Mouse (Mus musculus): ENCODE data around the gene Lrrn2. TPM values are rescaled to one million over a fixed set of nuclear protein-coding genes. Genes with fewer than 3 reads are reported as not detected.

Lrrn2 gene
- total RNA-seq (2014; rRNA removed) (31.6 and 44.6 TPM in 2 replicates), polyA plus RNA-seq (2015; fragmentation: Nextera tagmentation; extraction: Ambion mirVana) (76.8 and 90.9 TPM in 2 replicates)

- H3K4me2 ChIP-seq (ENCODE audit: low read depth): peak within 1 kb of the TSS; percentile 84
- DNase-seq: peak; percentile 83
- peak; percentile 85 for ATAC-seq
- H3K4me3 ChIP-seq (ENCODE audit: low read depth, low read length): peak within 1 kb of the TSS; percentile 88
- no peaks in the 10 kb centered on the region for H3K27me3 ChIP-seq (ENCODE audit: insufficient read depth, low read length)
- 0 out of 2 replicates have a peak, but pooled peaks have one; percentile 12 for TF ChIP-seq CTCF (IDR thresholded peaks at IDR 0.05; ENCODE audit: low read depth)
- 1% methylated on average over 70 of the region's 80 CpGs for WGBS
- no peaks in the 10 kb centered on the region for H3K9me3 ChIP-seq (ENCODE audit: low read length)
- peak within 1 kb of the TSS; percentile 92 for H3K27ac ChIP-seq (ENCODE audit: low read depth, low read length)
- H3K36me3 ChIP-seq (ENCODE audit: insufficient read depth): no peaks in the 10 kb centered on the region
- peaks cover 20% of the 10 kb centered on the region for H3K4me1 ChIP-seq (ENCODE audit: insufficient read depth)
- H3K9ac ChIP-seq: peak within 1 kb of the TSS; percentile 92
Observed at GRCm38 (mm10) chr1:132880161-132881005, at the start of gene Lrrn2. Gene Lrrn2, plus strand, starts transcription at chr1:132880273.

- Histone ChIP-seq H3K9me3 (ENCODE audit: low read length) (no peaks in the 10 kb centered on the region), H3K9ac (no peak overlapping the region), H3K36me3 (ENCODE audit: insufficient read depth) (no peaks in the 10 kb centered on the region), H3K27me3 (ENCODE audit: insufficient read depth, low read length) (no peaks in the 10 kb centered on the region), H3K4me2 (ENCODE audit: low read depth) (no peak overlapping the region), H3K4me3 (ENCODE audit: low read depth, low read length) (no peak overlapping the region), H3K27ac (ENCODE audit: low read depth, low read length) (no peak overlapping the region), H3K4me1 (ENCODE audit: insufficient read depth) (no peaks in the 10 kb centered on the region)
- DNase-seq (no peak), ATAC-seq (no peak)
- TF ChIP-seq CTCF (IDR thresholded peaks at IDR 0.05; ENCODE audit: low read depth): no peak
- WGBS: 90% methylated on average over 4 of the region's 4 CpGs
Observed at GRCm38 (mm10) chr1:132831963-132832362, 48.1 kb upstream of the Lrrn2 start.

GRCm38 (mm10) chr1:132834037-132834436, 46.0 kb upstream of the Lrrn2 start:
- Histone ChIP-seq H3K27ac (ENCODE audit: low read depth, low read length) (no peak overlapping the region), H3K4me1 (ENCODE audit: insufficient read depth) (no peaks in the 10 kb centered on the region), H3K4me2 (ENCODE audit: low read depth) (no peak overlapping the region), H3K36me3 (ENCODE audit: insufficient read depth) (no peaks in the 10 kb centered on the region), H3K9ac (no peak overlapping the region), H3K27me3 (ENCODE audit: insufficient read depth, low read length) (no peaks in the 10 kb centered on the region), H3K9me3 (ENCODE audit: low read length) (no peaks in the 10 kb centered on the region), H3K4me3 (ENCODE audit: low read depth, low read length) (no peak overlapping the region)
- no peak for TF ChIP-seq CTCF (IDR thresholded peaks at IDR 0.05; ENCODE audit: low read depth)
- DNase-seq (no peak), ATAC-seq (no peak)
- WGBS: 56% methylated on average over 8 of the region's 8 CpGs

GRCm38 (mm10) chr1:132836895-132837294, 43.2 kb upstream of the Lrrn2 start:
- Histone ChIP-seq H3K27ac (ENCODE audit: low read depth, low read length) (no peak overlapping the region), H3K4me1 (ENCODE audit: insufficient read depth) (no peaks in the 10 kb centered on the region), H3K9me3 (ENCODE audit: low read length) (no peaks in the 10 kb centered on the region), H3K9ac (no peak overlapping the region), H3K36me3 (ENCODE audit: insufficient read depth) (no peaks in the 10 kb centered on the region), H3K27me3 (ENCODE audit: insufficient read depth, low read length) (no peaks in the 10 kb centered on the region), H3K4me3 (ENCODE audit: low read depth, low read length) (no peak overlapping the region), H3K4me2 (ENCODE audit: low read depth) (no peak overlapping the region)
- WGBS: 72% methylated on average over 8 of the region's 8 CpGs
- ATAC-seq (no peak), DNase-seq (no peak)
- TF ChIP-seq CTCF (IDR thresholded peaks at IDR 0.05; ENCODE audit: low read depth): no peak

DNA sequence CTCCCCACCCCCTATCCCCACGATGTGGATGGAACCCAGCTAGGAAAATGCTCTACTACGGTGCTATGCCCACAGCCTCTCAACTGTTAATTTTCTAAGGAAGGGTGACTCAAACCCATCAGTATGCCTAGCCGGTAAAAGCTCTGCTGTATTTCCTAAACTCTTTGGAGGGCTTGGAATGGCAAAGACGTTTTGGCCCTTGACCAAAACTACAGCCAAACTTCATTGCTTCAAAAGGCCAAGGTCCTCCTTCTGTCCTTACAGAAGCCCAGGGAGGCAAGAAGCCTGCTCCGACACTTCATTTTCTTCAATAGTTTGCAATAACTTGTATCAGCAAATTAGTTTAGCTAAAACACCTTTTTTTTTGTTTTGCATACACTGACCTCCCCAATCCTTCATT, 42.4 kb upstream of the Lrrn2 start:
- Histone ChIP-seq H3K4me2 (ENCODE audit: low read depth) (no peak overlapping the region), H3K4me3 (ENCODE audit: low read depth, low read length) (no peak overlapping the region), H3K9ac (no peak overlapping the region), H3K4me1 (ENCODE audit: insufficient read depth) (no peaks in the 10 kb centered on the region), H3K9me3 (ENCODE audit: low read length) (no peaks in the 10 kb centered on the region), H3K27me3 (ENCODE audit: insufficient read depth, low read length) (no peaks in the 10 kb centered on the region), H3K36me3 (ENCODE audit: insufficient read depth) (no peaks in the 10 kb centered on the region), H3K27ac (ENCODE audit: low read depth, low read length) (no peak overlapping the region)
- ATAC-seq: no peak
- no peak for DNase-seq
- 59% methylated on average over 5 of the region's 5 CpGs for WGBS
- no peak for TF ChIP-seq CTCF (IDR thresholded peaks at IDR 0.05; ENCODE audit: low read depth)

DNA sequence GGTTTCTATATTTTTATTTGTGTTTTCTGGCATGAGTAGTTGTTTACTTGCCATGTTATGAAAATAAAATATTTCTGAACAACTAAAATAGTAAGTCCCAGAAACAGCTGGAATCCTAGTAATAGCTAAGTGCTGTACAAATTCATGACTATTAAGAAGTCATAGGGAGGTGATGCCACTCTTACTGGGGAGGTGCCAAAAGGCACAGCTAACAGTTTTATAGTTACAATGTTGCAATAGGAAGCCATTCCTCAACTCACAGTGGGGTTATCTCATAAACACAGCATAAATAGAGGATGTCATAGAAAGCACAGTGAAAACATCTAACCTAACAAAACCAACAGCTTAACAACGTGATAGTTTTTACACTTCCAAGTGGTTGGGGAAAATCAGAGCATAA, 41.7 kb upstream of the Lrrn2 start:
- Histone ChIP-seq H3K4me2 (ENCODE audit: low read depth) (no peak overlapping the region), H3K4me3 (ENCODE audit: low read depth, low read length) (no peak overlapping the region), H3K27ac (ENCODE audit: low read depth, low read length) (no peak overlapping the region), H3K4me1 (ENCODE audit: insufficient read depth) (no peaks in the 10 kb centered on the region), H3K9ac (no peak overlapping the region), H3K36me3 (ENCODE audit: insufficient read depth) (no peaks in the 10 kb centered on the region), H3K27me3 (ENCODE audit: insufficient read depth, low read length) (no peaks in the 10 kb centered on the region), H3K9me3 (ENCODE audit: low read length) (no peaks in the 10 kb centered on the region)
- TF ChIP-seq CTCF (IDR thresholded peaks at IDR 0.05; ENCODE audit: low read depth): no peak
- no peak for DNase-seq
- no peak for ATAC-seq
- WGBS: 74% methylated on average over 1 of the region's 1 CpGs

DNA sequence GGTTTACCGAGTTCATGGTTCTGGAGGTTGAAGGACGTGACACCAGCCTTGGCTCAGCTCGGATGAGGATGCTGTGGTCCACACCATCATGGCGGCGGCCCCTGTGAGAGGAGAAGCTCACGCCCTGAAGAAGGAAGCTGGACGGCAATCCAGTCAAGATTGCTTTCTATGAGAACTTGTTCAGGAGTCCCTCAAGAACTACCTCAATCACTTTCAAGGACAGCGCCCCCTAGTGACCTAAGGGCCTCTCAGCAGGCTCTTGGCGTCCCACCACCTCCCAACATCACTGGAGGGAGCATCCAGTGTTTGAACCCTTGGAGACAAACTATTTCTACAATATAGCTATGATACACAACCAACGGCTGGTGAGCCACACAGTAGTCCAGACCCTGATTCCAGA, 36.5 kb upstream of the Lrrn2 start:
- Histone ChIP-seq H3K4me1 (ENCODE audit: insufficient read depth) (no peaks in the 10 kb centered on the region), H3K9ac (no peak overlapping the region), H3K36me3 (ENCODE audit: insufficient read depth) (no peaks in the 10 kb centered on the region), H3K4me2 (ENCODE audit: low read depth) (no peak overlapping the region), H3K27ac (ENCODE audit: low read depth, low read length) (no peak overlapping the region), H3K9me3 (ENCODE audit: low read length) (no peaks in the 10 kb centered on the region), H3K4me3 (ENCODE audit: low read depth, low read length) (no peak overlapping the region), H3K27me3 (ENCODE audit: insufficient read depth, low read length) (no peaks in the 10 kb centered on the region)
- DNase-seq: no peak
- ATAC-seq: no peak
- 0 out of 2 replicates have a peak, but pooled peaks have one; percentile 14 for TF ChIP-seq CTCF (IDR thresholded peaks at IDR 0.05; ENCODE audit: low read depth)
- WGBS: 81% methylated on average over 10 of the region's 10 CpGs

Measured in forebrain, postnatal 0 days (tissue).